Mouse (Mus musculus): ENCODE results near the gene Ssu72. TPM values are rescaled to one million over a fixed set of nuclear protein-coding genes. Genes with fewer than 3 reads are reported as not detected.
"Not testable (repeated sequence)": the region's sequence is repeated elsewhere in the genome, so short reads cannot be mapped to it uniquely, and the experiment has no call there.

Ssu72 gene
- total RNA-seq, 2 experiments from 2014 or later: 32.3 to 34.8 TPM

- DNase-seq: no peak
- intact Hi-C loops (cut with DNase I): no loop called here
Observed at GRCm38 (mm10) chr4:155696261-155697255, 8.0 kb upstream of the Ssu72 start.

DNA sequence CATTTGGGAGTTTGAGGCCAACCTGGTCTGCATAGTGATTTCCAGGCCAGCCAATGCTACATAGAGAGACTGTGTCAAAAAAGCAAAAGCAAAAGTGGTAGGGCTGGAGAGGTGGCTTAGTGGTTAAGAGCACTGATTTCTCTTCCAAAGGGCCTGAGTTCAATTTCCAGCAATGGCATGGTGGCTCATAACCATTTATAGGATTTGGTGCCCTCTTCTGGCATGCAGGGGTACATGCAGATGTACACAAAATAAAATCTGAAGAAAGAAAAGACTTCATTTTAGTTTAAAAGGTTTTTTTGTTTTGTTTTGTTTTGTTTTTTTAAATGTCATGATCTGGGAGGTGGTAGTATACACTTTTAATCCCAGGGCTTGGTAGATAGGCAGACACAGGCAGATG, 4.2 kb upstream of the Ssu72 start:
- intact Hi-C loops (cut with DNase I): no loop called here
- no peak for DNase-seq

DNA sequence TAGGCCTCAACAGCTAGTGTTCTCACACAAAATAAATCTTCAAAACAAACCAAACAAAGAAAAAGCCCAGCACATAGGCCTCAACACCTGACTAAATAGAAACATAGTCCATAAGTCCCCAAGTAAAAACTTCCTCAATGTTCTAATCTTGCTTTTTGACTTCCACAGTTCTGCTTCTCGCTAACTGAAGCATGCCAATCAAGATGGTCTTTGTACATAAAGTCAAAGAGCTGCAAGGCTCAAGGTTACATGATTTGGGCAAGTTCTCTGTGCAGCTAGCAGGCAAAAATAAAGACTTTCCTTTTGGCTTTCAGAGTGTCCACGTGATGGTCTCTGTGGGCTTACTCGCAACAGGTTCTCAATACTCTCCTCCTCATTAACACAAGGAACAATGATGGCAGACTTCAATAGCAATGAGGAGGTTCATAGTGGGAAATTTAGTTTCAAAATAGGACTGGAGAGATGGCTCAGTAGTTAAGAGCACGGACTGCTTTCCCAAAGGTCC, 1.1 kb upstream of the Ssu72 start:
- intact Hi-C loops (cut with DNase I): no loop called here
- DNase-seq: no peak

DNA sequence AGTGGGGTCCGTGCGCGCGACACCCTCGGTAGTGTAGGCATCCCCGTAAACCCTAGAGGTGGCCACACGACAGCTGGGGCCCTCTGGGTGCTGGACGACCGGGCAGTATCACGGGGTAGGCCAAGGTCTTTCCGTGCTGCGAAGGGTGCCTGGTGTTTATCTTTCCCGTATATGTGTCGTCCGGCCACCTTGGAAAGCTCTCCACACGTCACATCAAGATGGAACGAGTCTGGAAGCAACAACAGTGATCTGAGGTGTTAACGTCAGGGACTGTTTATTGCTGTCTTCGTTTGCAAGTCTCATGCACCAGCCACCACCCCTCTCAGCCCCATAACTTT, 961 bp downstream of the Ssu72 start:
- DNase-seq: no peak
- intact Hi-C loops (cut with DNase I): no loop called here

DNA sequence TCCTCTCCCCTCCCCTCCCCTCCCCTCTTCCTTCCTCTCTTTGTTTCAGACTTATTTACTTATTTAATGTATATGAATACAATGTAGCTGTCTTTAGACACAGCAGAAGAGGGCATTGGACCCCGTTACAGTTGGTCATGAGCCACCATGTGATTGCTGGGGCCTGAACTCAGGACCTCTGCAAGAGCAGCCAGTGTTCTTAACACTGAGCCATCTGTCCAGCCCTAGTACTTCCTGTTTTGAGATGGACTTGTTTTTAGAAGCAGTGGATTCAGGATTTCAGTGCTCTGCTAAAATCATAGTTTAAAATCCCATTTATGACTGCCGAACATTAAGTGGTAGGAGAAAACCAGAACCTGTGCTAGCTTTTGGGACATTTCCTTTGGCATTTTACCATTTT, 4.0 kb downstream of the Ssu72 start:
- intact Hi-C loops (cut with DNase I): no loop called here
- DNase-seq: no peak

DNA sequence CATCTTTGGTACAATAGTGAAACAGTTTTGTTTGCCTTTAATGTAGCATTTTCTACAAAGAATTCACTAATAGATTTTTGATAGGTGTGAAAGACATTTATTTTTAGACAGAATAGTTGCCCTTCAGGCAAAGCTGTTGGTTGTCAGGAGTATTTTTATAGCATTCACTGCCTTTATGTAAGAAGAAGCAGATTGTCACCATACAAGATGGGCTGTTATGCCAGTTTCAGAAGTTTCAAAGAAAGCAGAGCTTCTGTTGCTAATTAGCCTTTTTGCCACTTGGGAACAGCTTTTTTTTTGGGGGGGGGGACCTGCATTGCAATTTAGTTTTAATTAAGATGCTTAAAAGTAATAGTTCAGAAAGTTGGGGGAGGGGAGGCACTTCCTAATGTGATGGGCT, 4.4 kb downstream of the Ssu72 start:
- intact Hi-C loops (cut with DNase I): no loop called here
- no peak for DNase-seq

DNA sequence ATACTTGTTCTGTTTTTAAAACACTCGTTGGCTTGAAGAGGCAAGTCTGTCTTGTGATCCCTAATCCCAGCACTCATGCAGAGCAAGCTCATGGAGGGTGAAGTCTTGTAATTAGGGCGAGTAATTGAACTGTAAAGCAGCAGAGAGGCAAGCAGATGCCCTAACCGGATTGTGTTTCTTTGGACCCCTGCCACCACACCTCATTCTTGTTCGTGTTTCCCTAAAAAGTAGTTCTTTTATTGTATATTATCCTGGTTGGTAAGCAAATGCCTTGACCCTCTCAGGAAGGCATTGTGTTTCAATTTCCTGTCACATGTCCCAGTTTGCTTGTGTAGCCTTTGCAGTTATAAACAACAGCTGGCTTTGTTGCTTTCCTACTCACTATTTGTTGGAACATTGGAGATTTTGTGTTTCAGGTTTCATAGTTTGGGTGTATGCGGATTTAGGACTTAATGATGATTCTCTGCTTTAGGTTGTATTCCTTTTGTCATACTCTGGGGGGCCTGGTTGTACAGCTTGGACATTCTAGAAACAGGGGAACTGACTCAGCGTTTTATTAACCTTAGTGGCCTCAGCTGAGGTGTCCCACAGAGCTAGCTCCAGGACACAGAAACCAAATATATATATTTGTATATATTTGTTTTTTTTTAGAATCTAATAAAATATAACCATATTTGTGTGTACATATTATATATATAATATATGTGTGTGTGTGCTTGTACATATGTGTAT, 6.1 kb downstream of the Ssu72 start:
- intact Hi-C loops (cut with DNase I): no loop called here

DNA sequence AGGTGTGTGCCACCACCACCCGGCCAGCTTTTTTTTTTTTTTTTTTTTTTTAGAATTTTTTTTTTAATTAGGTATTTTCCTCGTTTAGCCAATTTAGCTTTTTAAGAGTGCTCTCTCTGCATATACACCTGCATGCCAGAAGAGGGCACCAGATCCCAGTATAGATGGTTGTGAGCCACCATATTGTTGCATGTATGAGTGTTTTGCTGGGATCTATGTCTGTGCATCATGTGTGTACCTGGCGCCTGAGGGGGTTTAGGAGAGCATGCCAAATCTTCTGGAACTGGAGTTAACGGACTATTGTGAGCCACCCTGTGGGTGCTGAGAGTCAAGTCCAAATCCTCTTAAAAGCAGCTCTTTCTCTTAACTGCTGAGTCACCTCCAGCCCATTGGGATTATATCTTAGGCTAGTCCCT, 17.1 kb downstream of the Ssu72 start:
- DNase-seq: no peak
- intact Hi-C loops (cut with DNase I): loop anchor here (5.0 kb wide), 1 partner anchor 46 kb away; no protein-coding TSS in a partner anchor

More for the DNA sequence above, 6.1 kb downstream of the Ssu72 start:
- no peak for DNase-seq

DNA sequence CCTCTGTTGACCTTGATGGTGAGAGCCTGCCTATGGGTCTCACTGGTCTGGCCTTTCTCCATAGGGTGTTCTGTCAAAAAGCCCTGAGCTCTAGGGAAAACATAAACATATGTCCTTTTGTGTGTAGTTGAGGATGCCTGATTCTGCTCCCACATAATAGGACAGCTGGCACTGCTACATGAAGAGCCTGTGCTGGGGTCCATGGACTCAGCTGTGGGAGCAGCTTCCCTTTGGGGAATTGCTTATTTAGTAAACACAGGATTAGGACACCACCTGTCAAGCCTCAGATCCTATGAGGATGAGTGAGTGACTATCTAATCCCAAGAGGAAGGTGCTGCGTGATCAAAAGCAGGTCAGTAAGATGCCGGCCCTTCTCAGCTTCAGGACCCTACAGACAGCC, 23.4 kb downstream of the Ssu72 start:
- intact Hi-C loops (cut with DNase I): no loop called here

GRCm38 (mm10) chr4:155733267-155733666, 28.7 kb downstream of the Ssu72 start:
- no peak for DNase-seq
- intact Hi-C loops (cut with DNase I): no loop called here

More for the DNA sequence above, 23.4 kb downstream of the Ssu72 start:
- no peak for DNase-seq

GRCm38 (mm10) chr4:155734350-155734941, 29.8 kb downstream of the Ssu72 start, which contains the start of gene Tmem240:
Tmem240 (plus strand) TSS chr4:155734800.
- peak; percentile 81 to 86 for DNase-seq
- intact Hi-C loops (cut with DNase I): no loop called here

DNA sequence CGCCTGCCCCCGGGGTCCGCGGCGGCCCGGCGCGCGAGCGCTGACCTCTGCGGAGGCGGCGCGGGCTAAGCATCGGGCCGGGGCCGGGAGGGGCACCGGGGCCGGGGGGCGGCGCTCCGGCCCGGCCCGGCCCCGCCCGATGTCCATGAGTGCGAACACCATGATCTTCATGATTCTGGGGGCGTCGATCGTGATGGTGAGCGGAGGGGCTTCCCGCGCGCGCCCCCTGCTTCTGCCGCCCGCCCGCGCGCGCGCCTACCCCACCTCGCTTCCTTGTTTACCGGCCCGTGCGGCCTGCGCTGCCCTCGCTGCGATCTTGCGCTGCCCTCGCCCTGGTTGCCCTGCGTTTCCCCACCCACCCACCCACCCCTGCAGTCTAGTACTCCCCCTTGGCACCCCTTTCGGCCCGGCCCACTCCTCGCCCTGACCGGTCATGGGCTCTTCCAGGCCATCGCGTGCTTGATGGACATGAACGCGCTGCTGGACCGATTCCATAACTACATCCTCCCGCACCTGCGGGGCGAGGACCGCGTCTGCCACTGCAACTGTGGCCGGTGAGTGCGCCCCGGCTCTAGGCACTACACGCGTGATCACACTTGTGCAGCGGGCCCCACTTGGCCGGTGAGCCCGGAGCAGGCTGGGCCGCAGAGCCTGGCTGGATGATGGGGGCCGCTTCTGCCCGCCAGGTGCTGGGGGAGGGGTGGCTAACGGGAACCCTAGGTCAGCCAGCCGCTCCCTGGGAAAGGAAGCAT, 30.5 kb downstream of the Ssu72 start:
- DNase-seq: peak; percentile 31 to 43
- intact Hi-C loops (cut with DNase I): no loop called here

GRCm38 (mm10) chr4:155735788-155736187, 31.2 kb downstream of the Ssu72 start:
- intact Hi-C loops (cut with DNase I): no loop called here
- no peak for DNase-seq

- DNase-seq: no peak
- intact Hi-C loops (cut with DNase I): no loop called here
Observed at GRCm38 (mm10) chr4:155736421-155736820, 31.8 kb downstream of the Ssu72 start.

GRCm38 (mm10) chr4:155738262-155738661, 33.7 kb downstream of the Ssu72 start:
- DNase-seq: no peak
- intact Hi-C loops (cut with DNase I): no loop called here

DNA sequence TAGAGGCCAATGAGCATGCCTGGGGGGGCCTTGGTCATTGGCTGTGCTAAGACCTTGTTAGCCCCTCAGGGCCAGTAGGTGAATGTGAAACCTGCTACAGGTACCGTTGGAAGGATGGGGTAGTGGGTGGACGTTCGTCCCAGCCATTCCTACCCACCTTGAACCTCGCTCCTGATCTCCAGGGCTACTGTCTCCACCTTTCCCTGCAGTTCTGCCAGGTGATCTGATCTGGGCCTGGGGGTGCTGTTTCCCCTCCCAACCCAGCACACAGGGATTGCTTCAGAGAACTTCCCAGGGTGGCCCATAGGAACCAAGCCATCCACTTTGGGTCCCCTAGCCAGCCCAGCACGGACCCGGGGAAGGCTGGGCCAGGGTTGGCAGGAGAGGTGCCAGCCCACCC, 34.6 kb downstream of the Ssu72 start:
- intact Hi-C loops (cut with DNase I): no loop called here
- no peak for DNase-seq

- intact Hi-C loops (cut with DNase I): no loop called here
- no peak for DNase-seq
Observed at GRCm38 (mm10) chr4:155739741-155740636, 35.4 kb downstream of the Ssu72 start.

DNA sequence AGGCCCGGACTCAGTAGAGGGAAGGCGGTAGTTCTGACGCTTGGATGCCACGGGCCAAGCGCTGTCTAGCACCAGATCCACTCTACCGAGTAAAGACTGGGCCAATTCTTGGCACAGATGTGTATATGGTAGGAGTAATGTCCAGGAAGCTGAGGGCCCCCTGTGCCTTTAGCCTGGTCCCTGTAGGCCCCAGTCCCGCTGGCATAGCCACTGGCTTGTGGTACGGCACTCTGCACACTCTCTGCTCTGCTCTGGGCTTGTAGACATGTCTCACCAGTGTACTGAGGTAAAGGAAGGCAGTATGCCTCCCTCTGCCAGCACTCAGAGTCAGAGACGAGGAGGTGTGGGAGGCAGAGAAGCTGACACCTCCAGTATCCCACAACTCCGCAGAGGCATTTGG, 36.1 kb downstream of the Ssu72 start:
- DNase-seq; intact Hi-C loops (cut with DNase I): not testable (repeated sequence)

DNA sequence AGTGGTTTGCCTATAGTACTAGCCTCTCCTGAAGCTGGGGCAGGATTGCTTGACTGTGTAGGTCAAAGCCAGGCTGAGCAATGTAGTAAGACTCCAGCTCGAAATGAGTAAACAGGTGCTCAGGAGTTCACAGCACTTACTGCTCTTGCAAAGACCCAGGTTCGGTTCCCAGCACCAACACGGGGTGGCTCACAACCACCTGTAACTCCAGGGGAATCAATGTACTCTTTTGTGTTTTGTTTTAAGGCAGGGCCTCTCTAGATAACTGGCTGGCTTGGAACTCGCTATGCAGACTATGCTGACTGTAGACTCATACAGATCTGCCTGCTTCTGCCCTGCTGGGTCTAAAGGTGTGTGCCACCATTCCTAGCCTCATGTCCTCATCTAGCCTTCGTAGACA, 38.1 kb downstream of the Ssu72 start:
- no peak for DNase-seq
- intact Hi-C loops (cut with DNase I): no loop called here
